Mouse (Mus musculus) hindbrain, embryonic 11.5 days (tissue): Measurements from ENCODE around the gene Disp3. TPM values are rescaled to one million over a fixed set of nuclear protein-coding genes. Genes with fewer than 3 reads are reported as not detected.

ENCODE experiments used
- ATAC-seq: fragments of 200-750 bp; cut with Nextera tagmentation; 2 replicates; pipeline ENCODE4 v1.8.0; 2017; ENCODE audit warnings: mild to moderate bottlenecking, moderate TSS enrichment, moderate library complexity; ENCODE audit not compliant: low FRiP score
- DNase-seq: peaks from one replicate; pipeline ENCODE4 v3.0.0-alpha.2; 2015; ENCODE audit warnings: low spot score
- H3K27ac ChIP-seq: fragments of 300-500 bp; sonication (generic); 2 replicates; pipeline ENCODE4 v1.5.1; 2014; ENCODE audit warnings: mild to moderate bottlenecking, low read depth, low read length
- H3K27me3 ChIP-seq: fragments of 300-500 bp; sonication (generic); 2 replicates; pipeline ENCODE4 v1.6.1; 2014; ENCODE audit warnings: mild to moderate bottlenecking, low read length, moderate library complexity, mixed read lengths; ENCODE audit not compliant: control insufficient read depth, insufficient read depth
- H3K36me3 ChIP-seq: fragments of 300-500 bp; sonication (generic); 2 replicates; pipeline ENCODE4 v1.6.1; 2014; ENCODE audit warnings: mild to moderate bottlenecking, low read length, moderate library complexity, mixed read lengths; ENCODE audit not compliant: control insufficient read depth, insufficient read depth
- H3K4me1 ChIP-seq: fragments of 300-500 bp; sonication (generic); replicated peaks from 2 replicates; pipeline ENCODE4 v1.6.1; 2014; ENCODE audit warnings: low read length, mixed read lengths; ENCODE audit not compliant: control insufficient read depth, insufficient read depth
- H3K4me2 ChIP-seq: fragments of 300-500 bp; sonication (generic); replicated peaks from 2 replicates; pipeline ENCODE4 v1.6.1; 2014; ENCODE audit warnings: mild to moderate bottlenecking, low read depth, low read length
- H3K4me3 ChIP-seq: fragments of 300-500 bp; sonication (generic); 2 replicates; pipeline ENCODE4 v1.5.1; 2014; ENCODE audit warnings: low read depth, low read length
- H3K9ac ChIP-seq: fragments of 300-500 bp; sonication (generic); 2 replicates; pipeline ENCODE4 v1.6.1; 2014; ENCODE audit warnings: low read depth, low read length
- H3K9me3 ChIP-seq: fragments of 300-500 bp; sonication (generic); 2 replicates; pipeline ENCODE4 v1.6.1; 2016; ENCODE audit warnings: low read length; ENCODE audit not compliant: control insufficient read depth
- WGBS: fragments of 180-500 bp; shearing (Covaris S2); extraction: QIAGEN DNeasy Blood & Tissue Kit; methylation state at CpG from one replicate; pipeline ENCODE4 v1.1.7; 2014; 5-methylcytosine and 5-hydroxymethylcytosine counted together
- polyA plus RNA-seq: library from polyadenylated mRNA; unstranded; fragments of >200 nt; fragmentation: Nextera tagmentation; extraction: Ambion mirVana; gene quantifications from 2 replicates; pipeline ENCODE4 v1.2.1, GENCODE M21; 2014

Gene Disp3
- polyA plus RNA-seq, 1 experiment from 2014 or later: 6.4 TPM

DNA sequence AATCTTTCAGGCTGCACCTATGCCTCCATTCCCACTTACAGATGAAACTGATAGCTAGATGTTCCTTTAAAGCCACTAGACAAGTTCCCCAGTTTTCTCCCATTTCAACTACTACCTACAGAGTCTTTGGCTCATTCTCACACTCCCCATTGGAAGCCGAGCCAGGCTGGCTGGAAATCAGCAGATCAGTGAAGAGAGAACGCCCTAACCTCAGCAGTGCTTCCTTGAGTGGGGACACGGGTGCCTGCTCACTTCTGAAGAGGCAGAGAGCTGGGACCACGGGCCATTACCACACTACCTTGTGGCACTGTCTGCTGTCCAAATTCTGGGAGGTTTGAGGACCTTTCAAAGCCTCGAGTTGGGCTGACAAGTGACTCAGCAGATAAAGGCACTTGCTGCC lies 11.0 kb upstream of the Disp3 start:
- no peak for ATAC-seq
- WGBS: 71% methylated on average over 5 of the region's 5 CpGs

DNA sequence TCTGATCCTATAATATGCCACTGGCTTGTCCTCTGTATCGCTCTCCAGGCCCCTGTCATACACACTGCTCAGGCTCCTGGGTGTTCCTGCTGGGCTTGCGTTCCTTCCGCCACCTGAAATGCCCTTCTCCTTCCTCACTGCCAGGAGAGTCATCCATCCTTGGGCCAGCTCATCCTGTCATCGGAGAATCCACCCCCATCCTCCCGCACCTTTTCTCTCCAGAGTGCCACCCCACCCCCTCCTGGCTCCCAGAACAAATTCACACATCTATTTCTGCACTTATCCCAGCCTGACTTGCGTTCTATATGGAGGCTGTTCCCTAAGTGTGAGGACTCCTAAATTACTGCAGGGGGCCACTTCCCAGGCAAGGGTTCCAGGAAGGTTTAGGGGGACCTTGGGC lies 9.9 kb upstream of the Disp3 start:
- Histone ChIP-seq H3K27ac (no peak overlapping the region), H3K36me3 (no peaks in the 10 kb centered on the region), H3K4me1 (no peaks in the 10 kb centered on the region), H3K27me3 (no peaks in the 10 kb centered on the region), H3K9me3 (no peaks in the 10 kb centered on the region), H3K4me3 (no peak overlapping the region), H3K4me2 (no peak overlapping the region), H3K9ac (no peak overlapping the region)
- no peak for DNase-seq
- ATAC-seq: no peak
- WGBS: 79% methylated on average over 6 of the region's 6 CpGs

More for the DNA sequence above, 11.0 kb upstream of the Disp3 start:
- H3K27me3 ChIP-seq: no peaks in the 10 kb centered on the region
- H3K36me3 ChIP-seq: no peaks in the 10 kb centered on the region
- H3K4me1 ChIP-seq: no peaks in the 10 kb centered on the region
- no peak overlapping the region for H3K4me3 ChIP-seq
- H3K9me3 ChIP-seq: no peaks in the 10 kb centered on the region
- H3K4me2 ChIP-seq: no peak overlapping the region
- DNase-seq: no peak
- H3K27ac ChIP-seq: no peak overlapping the region
- no peak overlapping the region for H3K9ac ChIP-seq

DNA sequence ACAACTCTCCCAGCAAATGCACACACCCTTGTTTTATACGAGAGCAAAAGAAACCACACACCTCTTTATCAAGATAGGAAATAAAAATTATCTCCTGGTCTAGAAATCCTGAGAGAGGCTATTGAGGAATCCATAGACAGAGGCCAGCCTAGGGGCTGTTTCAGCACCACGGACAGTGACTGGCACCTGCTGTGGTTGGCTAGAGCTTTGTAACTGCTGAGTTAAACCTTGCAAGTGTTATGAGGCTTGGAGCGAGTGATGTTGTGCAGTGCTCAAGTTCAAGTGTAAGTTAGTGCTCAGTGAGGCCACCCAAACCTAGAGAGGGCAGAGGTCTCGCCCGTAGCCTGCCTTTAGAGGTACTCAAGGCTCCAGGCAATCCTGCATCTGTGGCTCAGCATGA lies 5.6 kb upstream of the Disp3 start:
- no peak overlapping the region for H3K4me2 ChIP-seq
- no peak for ATAC-seq
- peak; percentile 77 for DNase-seq
- no peaks in the 10 kb centered on the region for H3K27me3 ChIP-seq
- no peaks in the 10 kb centered on the region for H3K9me3 ChIP-seq
- H3K9ac ChIP-seq: no peak overlapping the region
- no peak overlapping the region for H3K27ac ChIP-seq
- WGBS: 18% methylated on average over 5 of the region's 5 CpGs
- no peak overlapping the region for H3K4me3 ChIP-seq
- H3K4me1 ChIP-seq: peaks cover 2% of the 10 kb centered on the region; the same call in 1 of the 2 replicates
- no peaks in the 10 kb centered on the region for H3K36me3 ChIP-seq

DNA sequence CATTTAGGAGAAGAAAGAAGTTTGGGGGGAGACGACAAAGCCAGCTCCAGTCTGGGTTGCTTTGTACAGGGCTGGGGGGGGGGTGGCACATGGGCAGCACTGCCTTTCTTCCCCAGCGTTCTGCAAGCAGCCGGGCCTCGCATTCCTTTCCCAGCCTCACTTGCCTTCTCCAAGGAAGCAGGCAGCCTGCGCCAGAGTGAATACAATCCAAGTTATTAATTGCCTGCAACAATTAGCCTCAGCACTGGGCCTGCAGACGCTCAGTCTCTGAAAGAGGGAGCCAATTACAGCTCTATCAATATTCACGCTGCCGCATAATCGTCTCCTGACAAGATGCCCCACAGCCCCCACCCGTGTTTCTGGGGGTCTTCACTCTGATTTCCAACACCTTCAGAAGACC lies 4.1 kb upstream of the Disp3 start:
- no peak overlapping the region for H3K9ac ChIP-seq
- 53% methylated on average over 10 of the region's 10 CpGs for WGBS
- no peak for DNase-seq
- no peak overlapping the region for H3K4me2 ChIP-seq
- no peaks in the 10 kb centered on the region for H3K36me3 ChIP-seq
- H3K27me3 ChIP-seq: peaks cover 4% of the 10 kb centered on the region; the same call in 1 of the 2 replicates
- H3K4me1 ChIP-seq: peaks cover 4% of the 10 kb centered on the region; the same call in 1 of the 2 replicates
- no peaks in the 10 kb centered on the region for H3K9me3 ChIP-seq
- H3K4me3 ChIP-seq: no peak overlapping the region
- H3K27ac ChIP-seq: 0 out of 2 replicates have a peak overlapping the region, but pooled peaks have one; percentile 10
- no peak for ATAC-seq

DNA sequence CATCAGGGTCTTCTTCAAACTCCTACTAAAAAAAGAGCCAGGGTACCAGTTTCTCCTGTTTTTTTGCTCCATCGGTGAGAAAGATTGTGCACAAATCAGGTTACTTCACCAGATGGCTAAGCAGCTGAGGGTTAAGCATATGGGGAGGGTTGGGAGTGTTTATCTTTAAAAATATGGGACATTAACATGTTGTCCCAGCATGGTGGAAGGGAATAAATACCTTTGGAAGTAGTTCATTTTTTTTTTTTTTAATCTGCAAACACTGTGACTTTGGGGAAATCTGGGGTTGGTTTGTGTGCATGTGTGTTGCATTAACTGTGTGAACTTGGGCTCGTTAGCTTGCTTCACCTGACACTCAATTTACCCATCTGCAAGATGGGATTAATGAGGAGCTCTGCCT lies 3.3 kb upstream of the Disp3 start:
- peaks cover 4% of the 10 kb centered on the region; the same call in 1 of the 2 replicates for H3K4me1 ChIP-seq
- no peak overlapping the region for H3K9ac ChIP-seq
- WGBS: 87% methylated on average over 2 of the region's 2 CpGs
- H3K27ac ChIP-seq: no peak overlapping the region
- no peak overlapping the region for H3K4me3 ChIP-seq
- H3K27me3 ChIP-seq: peaks cover 5% of the 10 kb centered on the region
- no peak for ATAC-seq
- H3K4me2 ChIP-seq: no peak overlapping the region
- no peak for DNase-seq
- H3K36me3 ChIP-seq: no peaks in the 10 kb centered on the region
- no peaks in the 10 kb centered on the region for H3K9me3 ChIP-seq

DNA sequence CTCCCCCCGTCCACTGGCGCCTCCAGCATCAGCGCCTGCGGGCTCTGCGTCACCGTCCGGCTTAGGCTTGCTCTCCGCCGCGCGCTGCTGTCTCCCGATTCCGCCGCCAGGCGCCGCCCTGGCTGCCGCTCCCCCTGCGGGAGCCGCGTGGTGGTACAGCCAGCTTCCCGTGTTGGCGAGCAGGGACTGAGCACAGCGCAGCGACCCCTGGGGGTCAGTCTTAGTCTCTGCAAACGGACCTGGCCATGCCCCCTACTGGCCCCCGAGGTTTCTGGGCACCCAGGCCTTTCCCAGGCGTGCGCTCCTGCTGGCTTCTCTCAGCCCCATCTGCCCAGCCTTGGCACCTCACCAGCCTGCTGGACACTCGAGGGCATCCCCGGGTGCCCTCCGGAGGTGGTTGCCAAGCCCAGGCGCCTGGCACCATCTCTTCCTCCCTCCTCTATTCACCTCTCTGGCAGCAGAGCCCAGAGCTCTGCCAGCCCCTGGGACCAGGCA lies 337 bp upstream of the Disp3 start:
- Histone ChIP-seq H3K9ac (peak overlapping the region; percentile 81), H3K27me3 (peaks cover 8% of the 10 kb centered on the region), H3K36me3 (no peaks in the 10 kb centered on the region), H3K4me2 (peak overlapping the region; percentile 71), H3K9me3 (no peaks in the 10 kb centered on the region), H3K4me3 (peak overlapping the region; percentile 67), H3K4me1 (peaks cover 4% of the 10 kb centered on the region; the same call in 1 of the 2 replicates), H3K27ac (peak overlapping the region; percentile 67)
- WGBS: 3% methylated on average over 32 of the region's 32 CpGs
- DNase-seq (peak; percentile 95), ATAC-seq (peak; percentile 90)

DNA sequence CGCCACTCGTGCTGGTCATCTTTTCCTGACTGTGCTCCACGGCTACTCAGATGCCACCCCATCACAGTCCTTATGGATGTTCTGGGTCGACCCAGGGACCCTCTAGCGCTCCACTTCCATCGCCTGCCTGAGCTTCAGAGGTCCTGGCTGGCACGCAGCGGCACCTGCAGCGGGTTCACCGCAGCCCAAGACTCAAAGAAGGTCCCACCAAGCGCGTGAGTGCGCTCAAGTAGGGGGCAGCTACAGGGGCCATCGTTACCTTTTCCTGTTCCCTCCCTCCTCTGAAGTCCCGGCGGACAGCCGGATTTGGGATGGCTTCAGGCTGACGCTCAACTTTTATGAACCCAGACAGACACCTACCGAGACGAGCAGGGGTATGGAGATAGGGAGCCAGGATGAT lies 724 bp downstream of the Disp3 start:
- no peaks in the 10 kb centered on the region for H3K36me3 ChIP-seq
- peak overlapping the region; percentile 67 for H3K4me3 ChIP-seq
- ATAC-seq (no peak), DNase-seq (no peak)
- H3K4me2 ChIP-seq: peak overlapping the region; percentile 71
- peaks cover 4% of the 10 kb centered on the region; the same call in 1 of the 2 replicates for H3K4me1 ChIP-seq
- WGBS: under 1% methylated on average over 20 of the region's 20 CpGs
- H3K27ac ChIP-seq: peak overlapping the region; percentile 67; the same call in 1 of the 2 replicates
- H3K27me3 ChIP-seq: peaks cover 8% of the 10 kb centered on the region
- H3K9me3 ChIP-seq: no peaks in the 10 kb centered on the region
- peak overlapping the region; percentile 81 for H3K9ac ChIP-seq

DNA sequence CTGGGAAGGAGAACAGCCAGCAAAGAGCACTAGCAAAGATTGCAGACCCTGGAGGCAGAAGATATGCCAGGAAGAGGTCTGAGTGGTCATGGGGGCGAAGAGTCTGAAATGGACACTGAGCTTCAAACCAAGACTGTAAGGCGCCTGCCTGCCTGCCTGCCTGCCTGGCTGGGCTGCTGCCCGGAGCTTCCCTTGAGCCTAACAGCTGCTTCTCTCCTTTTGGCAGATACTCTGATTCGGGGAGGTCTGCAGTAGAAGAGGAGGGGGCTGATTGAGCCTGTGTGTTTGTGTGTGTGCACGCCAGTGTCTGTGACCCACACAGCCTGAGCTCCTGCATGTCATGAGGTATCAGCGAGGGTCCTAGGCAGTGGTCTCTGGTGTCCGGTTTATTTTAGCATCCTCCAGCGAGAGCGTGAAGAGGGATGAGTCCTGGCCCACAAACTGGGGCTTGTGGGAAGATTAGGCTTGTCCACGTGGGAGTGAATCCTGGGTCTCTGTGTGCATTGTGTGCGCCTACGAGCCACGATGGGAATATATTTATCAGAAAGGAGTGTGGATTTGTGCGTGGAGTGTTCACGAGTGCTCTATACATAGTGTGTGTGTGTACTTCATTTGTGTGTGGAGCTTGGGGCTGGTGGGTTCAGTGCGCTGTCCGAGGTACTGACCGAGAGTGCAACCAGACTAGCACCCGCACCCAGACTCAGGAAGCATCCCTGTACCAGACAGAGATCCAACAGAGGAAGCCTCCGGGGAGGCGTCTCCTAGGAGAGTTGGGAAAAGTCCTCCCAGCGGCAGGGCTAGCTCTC lies 1.3 kb downstream of the Disp3 start:
- H3K9me3 ChIP-seq: no peaks in the 10 kb centered on the region
- peak overlapping the region; percentile 71 for H3K4me2 ChIP-seq
- H3K4me3 ChIP-seq: peak overlapping the region; percentile 67
- DNase-seq: peak; percentile 74
- no peaks in the 10 kb centered on the region for H3K36me3 ChIP-seq
- peaks cover 8% of the 10 kb centered on the region for H3K27me3 ChIP-seq
- no peak for ATAC-seq
- no peak overlapping the region for H3K27ac ChIP-seq
- WGBS: 16% methylated on average over 22 of the region's 22 CpGs
- peak overlapping the region; percentile 81 for H3K9ac ChIP-seq
- peaks cover 2% of the 10 kb centered on the region; the same call in 1 of the 2 replicates for H3K4me1 ChIP-seq
